Mouse (Mus musculus) B cell, adult 2 months (primary cell): ENCODE data around the gene Xiap.

Experiments used
- DNase-seq, 2 experiments: peaks; one replicate each; pipeline ENCODE4 v3.0.0; 2022

Gene Xiap

GRCm38 (mm10) chrX:42088136-42088535 lies 28.7 kb downstream of the Xiap start:
- no peak for DNase-seq

GRCm38 (mm10) chrX:42107137-42107536 lies 47.7 kb downstream of the Xiap start:
- no peak for DNase-seq

- DNase-seq = no peak
These were observed 51.1 kb downstream of the Xiap start for GRCm38 (mm10) chrX:42110585-42110984.

- no peak for DNase-seq
These were observed 60.1 kb downstream of the Xiap start for GRCm38 (mm10) chrX:42119442-42120048.

DNA sequence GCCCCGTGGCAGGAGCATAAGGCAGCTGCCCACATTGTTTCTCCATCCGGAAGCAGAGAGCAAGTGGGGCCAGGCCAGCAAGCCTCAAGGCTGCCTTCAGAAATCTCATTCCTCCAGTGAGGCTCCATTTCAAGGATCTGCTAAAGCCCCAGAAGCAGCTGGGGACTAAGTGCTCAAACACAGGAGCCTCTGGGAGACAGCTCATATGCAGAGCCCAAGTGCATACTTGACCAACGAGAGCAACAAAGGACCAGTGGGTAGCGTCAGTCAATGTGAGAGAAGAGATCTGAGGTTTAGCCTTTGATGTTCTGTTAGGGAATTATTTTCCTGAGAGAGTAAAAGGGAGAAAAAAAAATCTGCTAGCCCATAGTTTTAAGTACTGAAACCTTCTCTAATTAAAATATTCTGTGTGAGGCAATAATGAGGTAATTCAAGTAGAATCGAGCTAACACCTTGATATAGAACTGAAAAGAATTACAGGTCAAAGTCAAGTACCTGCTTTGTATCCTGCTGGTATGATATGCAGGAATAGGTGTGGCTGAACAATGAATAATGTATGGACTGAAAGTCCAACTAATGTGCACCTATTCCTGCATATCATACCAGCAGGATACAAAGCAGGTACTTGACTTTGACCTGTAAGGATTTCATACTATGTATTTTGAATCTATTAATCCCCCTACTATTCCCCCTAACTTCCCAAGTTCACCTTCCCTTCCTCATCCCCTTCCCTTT lies 65.7 kb downstream of the Xiap start:
- no peak for DNase-seq

DNA sequence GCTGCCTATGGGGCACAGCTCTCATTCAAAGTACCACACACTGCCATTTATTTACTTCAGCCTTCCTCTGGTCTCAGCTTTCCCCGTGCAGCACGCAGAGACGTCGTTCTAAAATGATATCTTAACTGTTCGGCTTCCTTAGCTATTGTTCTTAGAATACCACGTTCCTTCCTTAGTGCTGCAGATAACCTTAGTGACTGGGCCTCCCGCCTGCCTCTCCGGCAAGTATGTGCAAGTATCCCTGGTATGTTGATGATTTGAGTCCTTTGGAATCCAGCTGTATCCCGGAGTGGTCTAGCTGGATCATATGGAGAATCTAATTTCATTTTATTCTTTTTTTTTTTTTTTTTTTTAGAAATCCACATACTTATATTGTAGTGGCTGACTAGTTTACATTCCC lies 80.4 kb downstream of the Xiap start:
- DNase-seq = no peak

DNA sequence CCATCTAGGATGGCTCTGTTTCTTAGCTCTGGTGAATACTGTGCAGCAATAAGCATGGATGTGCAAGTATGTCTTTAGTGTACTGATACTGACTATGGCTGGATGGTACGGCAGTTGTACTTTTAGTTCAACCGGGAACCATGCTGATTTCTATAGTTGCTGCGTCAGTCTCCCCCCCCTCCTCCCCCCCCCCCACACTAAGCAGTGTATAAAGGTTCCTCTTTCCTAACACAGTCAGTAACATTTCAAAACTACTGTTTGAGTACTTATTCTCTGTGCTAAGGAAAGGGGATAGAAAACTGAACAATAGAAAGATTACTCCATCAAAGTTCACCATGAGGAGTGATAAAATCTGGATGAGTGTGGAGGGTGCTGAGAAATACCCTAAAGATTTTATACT lies 83.1 kb downstream of the Xiap start:
- no peak for DNase-seq

DNA sequence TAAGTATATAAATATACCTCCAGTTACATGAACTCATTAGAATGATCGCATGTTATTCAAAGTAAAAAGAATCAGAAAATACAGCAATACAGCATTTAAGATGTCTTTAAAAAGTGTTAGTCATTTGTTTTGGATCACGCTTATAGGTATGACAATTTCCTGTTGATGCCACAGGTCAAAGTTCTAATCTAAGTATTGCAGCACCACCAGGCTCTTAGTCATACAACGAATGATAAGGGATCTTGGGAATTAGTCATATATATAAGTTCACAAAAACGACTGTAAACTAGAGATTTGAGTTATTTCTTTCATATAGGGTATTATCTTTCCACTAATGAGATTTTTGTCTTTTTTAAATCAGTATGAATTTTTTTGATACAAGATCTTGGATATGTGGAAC lies 84.5 kb downstream of the Xiap start:
- no peak for DNase-seq

DNA sequence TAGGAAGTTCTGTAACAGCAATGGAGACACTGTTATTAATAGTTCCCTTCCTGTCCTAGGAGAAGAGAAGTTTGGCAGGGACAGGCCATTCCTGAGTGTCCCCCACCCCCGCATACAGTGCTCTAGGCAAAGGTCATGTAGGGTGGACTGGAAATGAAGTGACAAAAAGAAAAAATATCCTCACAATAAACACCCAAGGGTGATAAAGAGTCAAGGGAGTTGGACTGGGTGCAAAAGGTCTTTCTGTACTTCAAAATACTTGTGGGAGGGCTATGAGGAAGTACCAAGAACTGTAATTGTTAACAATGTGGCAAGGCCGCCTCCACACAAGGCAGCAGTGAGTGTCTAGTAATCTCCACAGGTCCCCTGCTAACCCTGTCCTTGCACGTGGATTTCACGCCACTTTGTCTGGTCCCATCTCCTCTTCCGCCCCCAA lies 88.6 kb downstream of the Xiap start:
- peak; percentile 46 to 52 for DNase-seq

GRCm38 (mm10) chrX:42148788-42149556 lies 89.5 kb downstream of the Xiap start, which contains the start of gene Stag2:
Gene Stag2, plus strand, starts transcription at chrX:42149317.
- DNase-seq = peak; percentile 85 to 86

DNA sequence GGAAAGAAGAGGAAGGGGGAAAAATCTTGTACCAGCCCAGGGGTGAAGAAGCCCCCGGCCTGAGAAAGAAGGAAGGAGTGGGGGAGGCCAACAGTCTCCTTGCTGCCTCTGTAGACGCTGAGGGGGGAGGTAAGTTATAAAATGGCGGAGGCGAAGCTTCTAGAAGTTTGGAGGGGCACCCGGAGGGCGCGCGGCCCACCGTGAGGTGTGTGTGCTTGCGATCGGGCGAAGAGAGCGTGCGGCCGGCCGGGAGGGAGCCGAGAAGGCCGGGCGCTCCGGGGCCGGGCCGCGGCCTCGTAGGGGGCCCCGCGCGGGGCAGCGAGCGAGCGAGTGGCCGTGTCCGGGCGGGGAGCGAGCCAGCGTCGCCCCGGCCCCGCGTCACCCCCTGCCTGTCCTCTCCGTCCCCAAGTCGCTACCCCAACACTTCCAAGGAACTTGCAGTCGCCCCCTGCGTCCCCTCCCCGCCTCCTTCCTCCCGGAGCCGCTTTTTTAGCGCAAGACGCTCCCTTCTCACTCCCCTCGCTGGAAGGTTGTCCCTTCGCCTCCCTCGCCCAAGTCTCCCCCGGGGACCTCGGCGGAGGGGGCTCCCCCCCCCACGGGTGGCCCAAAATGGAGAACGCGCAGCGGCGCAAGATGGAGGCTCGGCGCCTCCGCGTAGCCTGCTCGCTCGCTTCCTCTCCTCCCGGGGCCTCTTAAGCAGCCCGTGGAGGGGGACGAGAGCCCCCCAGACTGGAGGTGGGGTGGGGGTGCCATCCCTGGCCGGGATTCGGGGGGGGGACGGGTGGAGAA lies 90.3 kb downstream of the Xiap start:
- DNase-seq = peak; percentile 70 to 77

- DNase-seq = peak in 1 of 2 experiments; percentile 75
These were observed 91.0 kb downstream of the Xiap start for GRCm38 (mm10) chrX:42150346-42151023.

DNA sequence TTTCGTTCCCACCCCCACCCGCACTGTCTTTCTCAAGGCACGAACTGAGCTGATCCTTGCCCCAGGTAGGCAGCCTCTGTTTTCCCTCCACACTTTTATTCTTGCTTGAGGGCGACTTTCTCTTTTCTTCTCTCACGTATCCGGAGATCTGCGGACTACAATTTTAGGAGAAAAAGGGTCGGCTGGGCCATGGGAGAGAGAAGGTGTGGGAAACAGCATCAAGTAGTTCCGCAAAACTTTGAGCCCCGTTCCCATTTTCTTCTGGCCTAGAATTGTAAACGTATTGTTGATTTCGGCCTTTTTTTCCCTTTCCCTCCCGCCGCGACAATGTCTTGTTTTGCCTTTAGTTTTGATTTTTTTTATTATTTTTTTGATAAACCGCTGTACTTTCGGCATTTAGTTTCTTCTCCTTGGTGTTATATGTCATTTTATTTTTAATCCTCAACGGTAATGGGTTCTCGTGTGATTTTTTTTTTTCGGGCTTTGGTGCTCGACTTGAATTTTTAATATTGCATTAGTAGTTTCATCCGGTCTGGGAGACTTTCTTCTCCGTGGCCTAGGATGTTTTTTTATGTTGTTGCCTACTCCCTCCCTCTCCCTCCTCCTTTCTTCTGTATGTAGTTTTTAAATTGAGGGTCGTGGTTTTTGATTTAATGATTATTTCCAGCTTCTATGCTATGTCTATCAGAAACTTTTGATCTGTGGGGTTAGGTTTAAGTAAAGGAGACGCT lies 91.7 kb downstream of the Xiap start:
- peak in 1 of 2 experiments; percentile 50 for DNase-seq

GRCm38 (mm10) chrX:42151903-42152369 lies 92.5 kb downstream of the Xiap start:
- peak; percentile 64 to 69 for DNase-seq

DNA sequence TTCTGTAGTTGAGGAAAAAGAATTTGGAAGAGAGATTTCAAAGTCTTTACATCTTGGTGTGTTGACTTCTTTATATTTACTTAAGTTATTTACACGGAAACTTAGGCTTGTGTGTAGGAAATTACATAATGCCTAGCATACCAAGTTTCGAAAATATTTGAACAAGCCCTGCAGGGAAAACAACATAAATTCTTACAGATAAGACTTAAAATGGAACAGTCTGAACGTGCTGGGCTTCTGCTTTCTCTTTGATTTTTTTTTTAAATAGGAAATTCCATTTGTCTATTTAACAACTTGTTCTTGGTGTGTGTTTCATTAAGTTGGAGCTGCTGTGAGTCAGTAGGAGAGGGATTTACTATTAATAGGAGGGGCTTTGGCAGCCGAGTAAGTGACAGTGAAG lies 93.6 kb downstream of the Xiap start:
- DNase-seq = no peak
